Mouse (Mus musculus) lung, postnatal 0 days (tissue): ENCODE results near the gene Zpbp2.

Source experiments
- CTCF ChIP-seq: IDR thresholded peaks from 2 replicates; pipeline ENCODE4 v1.5.1; 2016; ENCODE audit warnings: antibody characterized with exemption, mild to moderate bottlenecking
- EP300 ChIP-seq: IDR thresholded peaks from 2 replicates; pipeline ENCODE4 v1.6.1; 2016; ENCODE audit warnings: antibody characterized with exemption, mild to moderate bottlenecking, control low read depth

DNA sequence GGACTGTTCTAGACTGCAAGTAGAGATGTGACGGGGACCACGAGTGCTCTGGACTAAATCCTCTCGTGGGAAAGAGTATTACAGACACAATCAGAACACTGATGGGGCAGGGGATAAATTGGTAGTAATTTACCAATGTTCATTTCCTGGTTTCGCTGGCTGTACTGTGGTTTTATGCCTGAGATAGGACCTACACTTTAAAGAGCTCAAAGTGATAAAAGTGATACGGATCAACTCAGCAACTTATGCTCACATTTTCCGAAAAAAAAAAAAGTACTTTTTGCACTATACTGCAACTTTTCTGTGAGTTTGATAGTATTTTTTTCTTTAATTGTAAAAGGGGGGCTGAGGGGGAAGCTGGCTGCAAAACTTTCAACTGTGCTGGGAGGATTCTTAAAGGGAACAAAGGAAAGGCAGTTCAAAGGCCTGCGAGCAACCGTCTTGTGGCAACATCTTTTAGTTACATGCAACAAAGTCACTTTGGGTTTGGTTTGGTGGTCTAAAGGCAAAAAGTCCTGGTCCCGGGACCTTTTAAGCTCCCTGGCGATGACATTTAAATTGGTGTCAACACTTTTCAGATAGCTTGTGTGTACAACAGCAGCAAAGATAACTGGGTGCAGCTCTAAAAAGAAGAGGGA, 24.0 kb upstream of the Zpbp2 start:
- TF ChIP-seq CTCF (no peak), EP300 (no peak)
